ENCODE assay signal across 35 mouse cellular contexts in the genomic region with DNA sequence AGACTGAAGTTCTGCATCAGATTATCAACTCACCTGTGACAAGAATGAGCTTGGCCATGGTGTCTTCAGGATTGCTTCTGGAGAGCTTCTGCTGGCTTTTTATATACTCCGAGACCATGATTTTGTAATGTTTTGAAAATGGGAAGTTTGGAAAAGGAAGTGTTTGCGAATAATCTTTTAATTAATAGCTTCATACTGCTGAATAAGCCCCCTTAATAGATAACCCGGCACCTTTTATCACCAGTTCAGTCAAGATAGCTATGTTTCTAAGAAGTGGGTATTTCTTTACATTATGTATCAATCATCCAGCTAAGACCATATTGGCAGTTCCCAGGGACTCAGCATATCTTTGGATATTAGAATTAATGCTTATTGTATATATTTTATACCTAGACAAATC. TPM values are rescaled to one million over a fixed set of nuclear protein-coding genes. Genes with fewer than 3 reads are reported as not detected.
DNase-seq lines count a peak whose midpoint lies in the region; ATAC-seq and TF ChIP-seq lines count a peak whose summit lies in the region.
"Had no signal": no experiment of that assay in that cellular context is flagged by ENCODE, and none has a peak within 500 bp of the region (broad histone marks: within the 10 kb centered on the region; RNA-seq: fewer than 3 reads in every experiment).

A gene (minus strand): TSS at position 101 of the 400 bp plus-strand sequence.

- 0 out of 2 replicates have a peak, but pooled peaks cover 4% of the 10 kb centered on the region for H3K9me3 ChIP-seq in lung, postnatal 0 days (ENCODE audit: low read length)
- H3K9me3 ChIP-seq: embryonic facial prominence, embryonic 12.5 days; midbrain, embryonic 10.5 days; stomach, embryonic 15.5 days had no signal

- no peak within 1 kb of the TSS for H3K27ac ChIP-seq in lung, postnatal 0 days (ENCODE audit: low read length)
- H3K27ac ChIP-seq: embryonic facial prominence, embryonic 12.5 days; gastrocnemius, adult 2 months; heart, embryonic 13.5 days; hindbrain, embryonic 10.5 days; kidney, postnatal 0 days; limb, embryonic 10.5 days; limb, embryonic 15.5 days; lung, embryonic 15.5 days; midbrain, embryonic 10.5 days; neural tube, embryonic 13.5 days; stomach, embryonic 15.5 days had no signal

- no peak for ATAC-seq in lung, postnatal 0 days
- no peak for ATAC-seq in erythroid progenitor cell, adult 5-6 weeks (replicated peaks; ENCODE audit: low FRiP score, poor library complexity, severe bottlenecking)
- peak; percentile 17; the same call in 1 of the 2 replicates for ATAC-seq in megakaryocyte, adult 5-6 weeks (ENCODE audit: poor library complexity, severe bottlenecking)
- ATAC-seq: forebrain, embryonic 16.5 days; hindbrain, embryonic 16.5 days had no signal

- WGBS in lung, postnatal 0 days: 75% methylated on average over 3 of the region's 3 CpGs

- H3K4me1 ChIP-seq in lung, postnatal 0 days (ENCODE audit: insufficient read depth, low read depth, low read length): no peaks in the 10 kb centered on the region
- H3K4me1 ChIP-seq: embryonic facial prominence, embryonic 12.5 days; heart, embryonic 13.5 days; hindbrain, embryonic 10.5 days; limb, embryonic 10.5 days; limb, embryonic 15.5 days; lung, embryonic 15.5 days; midbrain, embryonic 10.5 days; neural tube, embryonic 13.5 days; stomach, embryonic 15.5 days had no signal

- no peak within 1 kb of the TSS for H3K9ac ChIP-seq in lung, postnatal 0 days (replicated peaks; ENCODE audit: low read depth)
- H3K9ac ChIP-seq: embryonic facial prominence, embryonic 12.5 days; heart, embryonic 13.5 days; limb, embryonic 15.5 days; lung, embryonic 15.5 days; neural tube, embryonic 13.5 days; stomach, embryonic 15.5 days had no signal

- H3K27me3 ChIP-seq in lung, postnatal 0 days (replicated peaks; ENCODE audit: insufficient read depth, low read length): no peaks in the 10 kb centered on the region
- H3K27me3 ChIP-seq: embryonic facial prominence, embryonic 12.5 days; heart, embryonic 13.5 days; limb, embryonic 15.5 days; lung, embryonic 15.5 days; neural tube, embryonic 13.5 days; stomach, embryonic 15.5 days had no signal

- TF ChIP-seq CTCF in lung, postnatal 0 days (IDR thresholded peaks at IDR 0.05): no peak

- DNase-seq in lung, postnatal 0 days (ENCODE audit: low spot score): no peak
- DNase-seq in lung, adult 18-20 months: no peak
- DNase-seq in right cerebral cortex, postnatal 36 days (ENCODE audit: low spot score in 2 of 2): no peak
- DNase-seq in kidney, postnatal 25 days: no peak
- DNase-seq: adrenal gland, postnatal 25 days; B cell, adult 2 months; cerebellum, adult 8-10 months; cerebellum, postnatal 25 days; embryo, embryonic 11 days; gastrocnemius, adult 2 months; gastrocnemius, postnatal 36 days; heart, postnatal 10 days; kidney, adult 2 months; layer of hippocampus, adult 9-11 months; lung, postnatal 4 days; retina, postnatal 1 day; right cerebral cortex, postnatal 14 days had no signal

- no peak for TF ChIP-seq EP300 in lung, postnatal 0 days (IDR thresholded peaks at IDR 0.05)

- no peak within 1 kb of the TSS for H3K4me3 ChIP-seq in lung, postnatal 0 days (ENCODE audit: low read depth, low read length)
- H3K4me3 ChIP-seq: embryonic facial prominence, embryonic 12.5 days; gastrocnemius, adult 2 months; heart, embryonic 13.5 days; hindbrain, embryonic 10.5 days; limb, embryonic 10.5 days; limb, embryonic 15.5 days; lung, embryonic 15.5 days; midbrain, embryonic 10.5 days; neural tube, embryonic 13.5 days; stomach, embryonic 15.5 days had no signal

- no peaks in the 10 kb centered on the region for H3K36me3 ChIP-seq in lung, postnatal 0 days (ENCODE audit: insufficient read depth, low read length)
- H3K36me3 ChIP-seq: embryonic facial prominence, embryonic 12.5 days; heart, embryonic 13.5 days; hindbrain, embryonic 10.5 days; limb, embryonic 10.5 days; limb, embryonic 15.5 days; lung, embryonic 15.5 days; midbrain, embryonic 10.5 days; neural tube, embryonic 13.5 days; stomach, embryonic 15.5 days had no signal

- H3K4me2 ChIP-seq in lung, postnatal 0 days (replicated peaks; ENCODE audit: low read depth, low read length): no peak within 1 kb of the TSS
- H3K4me2 ChIP-seq: embryonic facial prominence, embryonic 12.5 days; heart, embryonic 13.5 days; limb, embryonic 15.5 days; lung, embryonic 15.5 days; neural tube, embryonic 13.5 days; stomach, embryonic 15.5 days had no signal

RNA-seq across cellular contexts. Expression of the gene that starts here (rescaled TPM):
- polyA plus RNA-seq in lung, postnatal 0 days (2015; fragmentation: Nextera tagmentation; extraction: Ambion mirVana): 19.2 and 19.4 TPM in 2 replicates
- 518 and 559 TPM in 2 replicates for total RNA-seq in erythroid progenitor cell, adult 5-6 weeks (2015; ENCODE audit: low replicate concordance)
- total RNA-seq in erythroid progenitor cell, adult 5-6 weeks (2017; ENCODE audit: low replicate concordance): 252 and 257 TPM in 2 replicates
- 2,315 and 2,335 TPM in 2 replicates for total RNA-seq in megakaryocyte, adult 5-6 weeks (2015)
- total RNA-seq in megakaryocyte, adult 5-6 weeks (2017): 1,740 and 1,755 TPM in 2 replicates
- total RNA-seq: adrenal gland, postnatal 25 days; gastrocnemius, adult 2 months; gastrocnemius, postnatal 36 days; heart, postnatal 10 days; left cerebral cortex, postnatal 10 days; midbrain, postnatal 0 days had no signal
- polyA plus RNA-seq: embryonic facial prominence, embryonic 12.5 days; forebrain, embryonic 11.5 days; forebrain, embryonic 16.5 days; heart, embryonic 13.5 days; hindbrain, embryonic 10.5 days; intestine, embryonic 14.5 days; limb, embryonic 10.5 days; lung, embryonic 15.5 days; midbrain, embryonic 10.5 days; midbrain, postnatal 0 days; neural tube, embryonic 13.5 days had no signal
